Mouse (Mus musculus): ENCODE measurements around the gene Itgae. TPM values are rescaled to one million over a fixed set of nuclear protein-coding genes. Genes with fewer than 3 reads are reported as not detected.
"Not testable (repeated sequence)": the region's sequence is repeated elsewhere in the genome, so short reads cannot be mapped to it uniquely, and the experiment has no call there.

The Itgae gene
- polyA plus RNA-seq, 1 experiment from 2014 or later: 0.24 TPM

GRCm38 (mm10) chr11:73090826-73091225, 443 bp downstream of the Itgae start:
- no peaks in the 10 kb centered on the region for H3K4me1 ChIP-seq (ENCODE audit: insufficient read depth, low read length)
- no peaks in the 10 kb centered on the region for H3K27me3 ChIP-seq (ENCODE audit: insufficient read depth, low read length)
- H3K36me3 ChIP-seq (ENCODE audit: insufficient read depth, low read length): no peaks in the 10 kb centered on the region
- no peak overlapping the region for H3K9ac ChIP-seq (replicated peaks; ENCODE audit: low read length)
- no peak for ATAC-seq (ENCODE audit: low FRiP score, low TSS enrichment)
- 83% methylated on average over 2 of the region's 2 CpGs for WGBS
- H3K27ac ChIP-seq (ENCODE audit: low read length): no peak overlapping the region
- H3K4me3 ChIP-seq (ENCODE audit: low read length): no peak overlapping the region
- no peak overlapping the region for H3K4me2 ChIP-seq (replicated peaks; ENCODE audit: low read depth, low read length)
- H3K9me3 ChIP-seq (ENCODE audit: low read length): no peaks in the 10 kb centered on the region

GRCm38 (mm10) chr11:73092057-73092456, 1.7 kb downstream of the Itgae start:
- H3K9ac ChIP-seq (replicated peaks; ENCODE audit: low read length): no peak overlapping the region
- no peaks in the 10 kb centered on the region for H3K4me1 ChIP-seq (ENCODE audit: insufficient read depth, low read length)
- no peaks in the 10 kb centered on the region for H3K27me3 ChIP-seq (ENCODE audit: insufficient read depth, low read length)
- no peaks in the 10 kb centered on the region for H3K36me3 ChIP-seq (ENCODE audit: insufficient read depth, low read length)
- WGBS: 67% methylated on average over 4 of the region's 4 CpGs
- no peak overlapping the region for H3K4me2 ChIP-seq (replicated peaks; ENCODE audit: low read depth, low read length)
- no peak overlapping the region for H3K4me3 ChIP-seq (ENCODE audit: low read length)
- no peak overlapping the region for H3K27ac ChIP-seq (ENCODE audit: low read length)
- H3K9me3 ChIP-seq (ENCODE audit: low read length): no peaks in the 10 kb centered on the region
- ATAC-seq (ENCODE audit: low FRiP score, low TSS enrichment): no peak

- H3K27ac ChIP-seq (ENCODE audit: low read length): no peak overlapping the region
- no peaks in the 10 kb centered on the region for H3K4me1 ChIP-seq (ENCODE audit: insufficient read depth, low read length)
- 79% methylated on average over 7 of the region's 7 CpGs for WGBS
- no peak overlapping the region for H3K4me3 ChIP-seq (ENCODE audit: low read length)
- no peaks in the 10 kb centered on the region for H3K9me3 ChIP-seq (ENCODE audit: low read length)
- no peak overlapping the region for H3K4me2 ChIP-seq (replicated peaks; ENCODE audit: low read depth, low read length)
- H3K9ac ChIP-seq (replicated peaks; ENCODE audit: low read length): no peak overlapping the region
- H3K27me3 ChIP-seq (ENCODE audit: insufficient read depth, low read length): no peaks in the 10 kb centered on the region
- no peak for ATAC-seq (ENCODE audit: low FRiP score, low TSS enrichment)
- no peaks in the 10 kb centered on the region for H3K36me3 ChIP-seq (ENCODE audit: insufficient read depth, low read length)
Observed at GRCm38 (mm10) chr11:73092877-73093276, 2.5 kb downstream of the Itgae start.

- no peaks in the 10 kb centered on the region for H3K36me3 ChIP-seq (ENCODE audit: insufficient read depth, low read length)
- H3K4me2 ChIP-seq (replicated peaks; ENCODE audit: low read depth, low read length): no peak overlapping the region
- no peak overlapping the region for H3K4me3 ChIP-seq (ENCODE audit: low read length)
- 81% methylated on average over 11 of the region's 11 CpGs for WGBS
- no peak overlapping the region for H3K9ac ChIP-seq (replicated peaks; ENCODE audit: low read length)
- no peaks in the 10 kb centered on the region for H3K9me3 ChIP-seq (ENCODE audit: low read length)
- no peaks in the 10 kb centered on the region for H3K27me3 ChIP-seq (ENCODE audit: insufficient read depth, low read length)
- H3K4me1 ChIP-seq (ENCODE audit: insufficient read depth, low read length): no peaks in the 10 kb centered on the region
- ATAC-seq (ENCODE audit: low FRiP score, low TSS enrichment): no peak
- no peak overlapping the region for H3K27ac ChIP-seq (ENCODE audit: low read length)
Observed at GRCm38 (mm10) chr11:73094231-73094995, 4.0 kb downstream of the Itgae start.

GRCm38 (mm10) chr11:73098860-73099259, 8.5 kb downstream of the Itgae start:
- H3K9ac ChIP-seq (replicated peaks; ENCODE audit: low read length): no peak overlapping the region
- 60% methylated on average over 5 of the region's 5 CpGs for WGBS
- no peaks in the 10 kb centered on the region for H3K27me3 ChIP-seq (ENCODE audit: insufficient read depth, low read length)
- no peak overlapping the region for H3K4me2 ChIP-seq (replicated peaks; ENCODE audit: low read depth, low read length)
- no peaks in the 10 kb centered on the region for H3K9me3 ChIP-seq (ENCODE audit: low read length)
- no peak overlapping the region for H3K27ac ChIP-seq (ENCODE audit: low read length)
- H3K4me1 ChIP-seq (ENCODE audit: insufficient read depth, low read length): no peaks in the 10 kb centered on the region
- H3K4me3 ChIP-seq (ENCODE audit: low read length): no peak overlapping the region
- no peaks in the 10 kb centered on the region for H3K36me3 ChIP-seq (ENCODE audit: insufficient read depth, low read length)
- no peak for ATAC-seq (ENCODE audit: low FRiP score, low TSS enrichment)

- no peak for ATAC-seq (ENCODE audit: low FRiP score, low TSS enrichment)
- Histone ChIP-seq H3K27me3 (ENCODE audit: insufficient read depth, low read length) (no peaks in the 10 kb centered on the region), H3K9ac (replicated peaks; ENCODE audit: low read length) (no peak overlapping the region), H3K4me2 (replicated peaks; ENCODE audit: low read depth, low read length) (no peak overlapping the region), H3K27ac (ENCODE audit: low read length) (no peak overlapping the region), H3K4me1 (ENCODE audit: insufficient read depth, low read length) (no peaks in the 10 kb centered on the region), H3K4me3 (ENCODE audit: low read length) (no peak overlapping the region), H3K36me3 (ENCODE audit: insufficient read depth, low read length) (no peaks in the 10 kb centered on the region), H3K9me3 (ENCODE audit: low read length) (no peaks in the 10 kb centered on the region)
- WGBS: 68% methylated on average over 14 of the region's 14 CpGs
Observed at GRCm38 (mm10) chr11:73099976-73100750, 9.8 kb downstream of the Itgae start.

GRCm38 (mm10) chr11:73101308-73101707, 10.9 kb downstream of the Itgae start:
- WGBS: 83% methylated on average over 4 of the region's 4 CpGs
- Histone ChIP-seq H3K4me1 (ENCODE audit: insufficient read depth, low read length) (no peaks in the 10 kb centered on the region), H3K4me2 (replicated peaks; ENCODE audit: low read depth, low read length) (no peak overlapping the region), H3K27me3 (ENCODE audit: insufficient read depth, low read length) (no peaks in the 10 kb centered on the region), H3K9me3 (ENCODE audit: low read length) (no peaks in the 10 kb centered on the region), H3K27ac (ENCODE audit: low read length) (no peak overlapping the region), H3K36me3 (ENCODE audit: insufficient read depth, low read length) (no peaks in the 10 kb centered on the region), H3K4me3 (ENCODE audit: low read length) (no peak overlapping the region), H3K9ac (replicated peaks; ENCODE audit: low read length) (no peak overlapping the region)
- no peak for ATAC-seq (ENCODE audit: low FRiP score, low TSS enrichment)

GRCm38 (mm10) chr11:73105246-73105645, 14.9 kb downstream of the Itgae start:
- H3K27ac ChIP-seq (ENCODE audit: low read length): no peak overlapping the region
- H3K9ac ChIP-seq (replicated peaks; ENCODE audit: low read length): no peak overlapping the region
- H3K4me2 ChIP-seq (replicated peaks; ENCODE audit: low read depth, low read length): no peak overlapping the region
- no peak overlapping the region for H3K4me3 ChIP-seq (ENCODE audit: low read length)
- no peaks in the 10 kb centered on the region for H3K36me3 ChIP-seq (ENCODE audit: insufficient read depth, low read length)
- H3K27me3 ChIP-seq (ENCODE audit: insufficient read depth, low read length): no peaks in the 10 kb centered on the region
- H3K4me1 ChIP-seq (ENCODE audit: insufficient read depth, low read length): no peaks in the 10 kb centered on the region
- no peak for ATAC-seq (ENCODE audit: low FRiP score, low TSS enrichment)
- WGBS: 83% methylated on average over 2 of the region's 3 CpGs
- H3K9me3 ChIP-seq (ENCODE audit: low read length): no peaks in the 10 kb centered on the region

- not testable (repeated sequence) for H3K4me3 ChIP-seq (ENCODE audit: low read length); H3K27me3 ChIP-seq (ENCODE audit: insufficient read depth, low read length); ATAC-seq (ENCODE audit: low FRiP score, low TSS enrichment); H3K4me1 ChIP-seq (ENCODE audit: insufficient read depth, low read length); H3K9me3 ChIP-seq (ENCODE audit: low read length); H3K4me2 ChIP-seq (replicated peaks; ENCODE audit: low read depth, low read length); H3K27ac ChIP-seq (ENCODE audit: low read length); H3K36me3 ChIP-seq (ENCODE audit: insufficient read depth, low read length); H3K9ac ChIP-seq (replicated peaks; ENCODE audit: low read length)
- 34% methylated on average over 3 of the region's 3 CpGs for WGBS
Observed at GRCm38 (mm10) chr11:73107358-73107757, 17.0 kb downstream of the Itgae start.
